Mouse (Mus musculus): ENCODE data around the gene Birc3. TPM values are rescaled to one million over a fixed set of nuclear protein-coding genes. Genes with fewer than 3 reads are reported as not detected.
"Not testable (repeated sequence)": the region's sequence is repeated elsewhere in the genome, so short reads cannot be mapped to it uniquely, and the experiment has no call there.

Gene Birc3
- polyA plus RNA-seq, 1 experiment from 2014 or later = 5.6 TPM

- WGBS = 61% methylated on average over 2 of the region's 2 CpGs
Observed at GRCm38 (mm10) chr9:7903262-7903661, 30.3 kb upstream of the Birc3 start.

GRCm38 (mm10) chr9:7902311-7902710 is 29.3 kb upstream of the Birc3 start:
- Histone ChIP-seq H3K4me3 (ENCODE audit: low read depth, low read length) (no peak overlapping the region), H3K4me2 (peak overlapping the region; percentile 18; the same call in 1 of the 2 replicates), H3K27me3 (ENCODE audit: insufficient read depth, low read length) (no peaks in the 10 kb centered on the region), H3K27ac (ENCODE audit: low read depth) (peak overlapping the region; percentile 71), H3K9ac (no peak overlapping the region), H3K36me3 (ENCODE audit: insufficient read depth) (no peaks in the 10 kb centered on the region), H3K9me3 (ENCODE audit: low read depth, low read length) (no peaks in the 10 kb centered on the region), H3K4me1 (ENCODE audit: insufficient read depth) (0 out of 2 replicates have a peak, but pooled peaks cover 5% of the 10 kb centered on the region)
- 18% methylated on average over 7 of the region's 7 CpGs for WGBS
- ATAC-seq (ENCODE audit: insufficient read depth) (peak; percentile 90), DNase-seq (peak; percentile 66)
- no peak for TF ChIP-seq CTCF (IDR thresholded peaks at IDR 0.05; ENCODE audit: low read depth)

More at GRCm38 (mm10) chr9:7903262-7903661, 30.3 kb upstream of the Birc3 start:
- no peaks in the 10 kb centered on the region for H3K9me3 ChIP-seq (ENCODE audit: low read depth, low read length)
- no peak for TF ChIP-seq CTCF (IDR thresholded peaks at IDR 0.05; ENCODE audit: low read depth)
- no peak overlapping the region for H3K4me2 ChIP-seq
- DNase-seq (no peak), ATAC-seq (ENCODE audit: insufficient read depth) (peak; percentile 13; the same call in 1 of the 2 replicates)
- no peak overlapping the region for H3K9ac ChIP-seq
- H3K4me1 ChIP-seq (ENCODE audit: insufficient read depth) = 0 out of 2 replicates have a peak, but pooled peaks cover 5% of the 10 kb centered on the region
- no peaks in the 10 kb centered on the region for H3K36me3 ChIP-seq (ENCODE audit: insufficient read depth)
- peak overlapping the region; percentile 71 for H3K27ac ChIP-seq (ENCODE audit: low read depth)
- no peaks in the 10 kb centered on the region for H3K27me3 ChIP-seq (ENCODE audit: insufficient read depth, low read length)
- no peak overlapping the region for H3K4me3 ChIP-seq (ENCODE audit: low read depth, low read length)

GRCm38 (mm10) chr9:7900965-7901364 is 28.0 kb upstream of the Birc3 start:
- Histone ChIP-seq H3K36me3 (ENCODE audit: insufficient read depth) (no peaks in the 10 kb centered on the region), H3K4me2 (no peak overlapping the region), H3K9ac (no peak overlapping the region), H3K9me3 (ENCODE audit: low read depth, low read length) (no peaks in the 10 kb centered on the region), H3K27ac (ENCODE audit: low read depth) (no peak overlapping the region), H3K27me3 (ENCODE audit: insufficient read depth, low read length) (no peaks in the 10 kb centered on the region), H3K4me3 (ENCODE audit: low read depth, low read length) (no peak overlapping the region), H3K4me1 (ENCODE audit: insufficient read depth) (0 out of 2 replicates have a peak, but pooled peaks cover 5% of the 10 kb centered on the region)
- no peak for DNase-seq
- 88% methylated on average over 8 of the region's 8 CpGs for WGBS
- TF ChIP-seq CTCF (IDR thresholded peaks at IDR 0.05; ENCODE audit: low read depth) = no peak
- ATAC-seq (ENCODE audit: insufficient read depth) = no peak

- no peak overlapping the region for H3K4me3 ChIP-seq (ENCODE audit: low read depth, low read length)
- H3K4me2 ChIP-seq = no peak overlapping the region
- H3K9me3 ChIP-seq (ENCODE audit: low read depth, low read length) = no peaks in the 10 kb centered on the region
- DNase-seq (peak; percentile 81), ATAC-seq (ENCODE audit: insufficient read depth) (peak; percentile 39; the same call in 1 of the 2 replicates)
- peak; percentile 86 for TF ChIP-seq CTCF (IDR thresholded peaks at IDR 0.05; ENCODE audit: low read depth)
- 2% methylated on average over 3 of the region's 3 CpGs for WGBS
- no peaks in the 10 kb centered on the region for H3K27me3 ChIP-seq (ENCODE audit: insufficient read depth, low read length)
- no peak overlapping the region for H3K9ac ChIP-seq
- H3K36me3 ChIP-seq (ENCODE audit: insufficient read depth) = no peaks in the 10 kb centered on the region
- no peak overlapping the region for H3K27ac ChIP-seq (ENCODE audit: low read depth)
- H3K4me1 ChIP-seq (ENCODE audit: insufficient read depth) = no peaks in the 10 kb centered on the region
Observed at GRCm38 (mm10) chr9:7897502-7897901, 24.5 kb upstream of the Birc3 start.

- H3K27ac ChIP-seq (ENCODE audit: low read depth); H3K36me3 ChIP-seq (ENCODE audit: insufficient read depth); DNase-seq; ATAC-seq (ENCODE audit: insufficient read depth); H3K9me3 ChIP-seq (ENCODE audit: low read depth, low read length); H3K4me1 ChIP-seq (ENCODE audit: insufficient read depth); H3K27me3 ChIP-seq (ENCODE audit: insufficient read depth, low read length); H3K4me3 ChIP-seq (ENCODE audit: low read depth, low read length); H3K9ac ChIP-seq; H3K4me2 ChIP-seq: not testable (repeated sequence)
- 90% methylated on average over 1 of the region's 1 CpGs for WGBS
Observed at GRCm38 (mm10) chr9:7891796-7892195, 18.8 kb upstream of the Birc3 start.

- ATAC-seq (ENCODE audit: insufficient read depth) (no peak), DNase-seq (no peak)
- no peak overlapping the region for H3K9ac ChIP-seq
- WGBS = 56% methylated on average over 1 of the region's 1 CpGs
- H3K27me3 ChIP-seq (ENCODE audit: insufficient read depth, low read length) = no peaks in the 10 kb centered on the region
- H3K4me1 ChIP-seq (ENCODE audit: insufficient read depth) = no peaks in the 10 kb centered on the region
- no peak overlapping the region for H3K4me3 ChIP-seq (ENCODE audit: low read depth, low read length)
- no peak overlapping the region for H3K27ac ChIP-seq (ENCODE audit: low read depth)
- H3K9me3 ChIP-seq (ENCODE audit: low read depth, low read length) = no peaks in the 10 kb centered on the region
- TF ChIP-seq CTCF (IDR thresholded peaks at IDR 0.05; ENCODE audit: low read depth) = no peak
- no peaks in the 10 kb centered on the region for H3K36me3 ChIP-seq (ENCODE audit: insufficient read depth)
- H3K4me2 ChIP-seq = no peak overlapping the region
Observed at GRCm38 (mm10) chr9:7891177-7891576, 18.2 kb upstream of the Birc3 start.

GRCm38 (mm10) chr9:7884346-7884745 is 11.4 kb upstream of the Birc3 start:
- TF ChIP-seq CTCF (IDR thresholded peaks at IDR 0.05; ENCODE audit: low read depth) = no peak
- no peaks in the 10 kb centered on the region for H3K36me3 ChIP-seq (ENCODE audit: insufficient read depth)

More at GRCm38 (mm10) chr9:7884346-7884745, 11.4 kb upstream of the Birc3 start:
- Histone ChIP-seq H3K4me1 (ENCODE audit: insufficient read depth) (no peaks in the 10 kb centered on the region), H3K4me3 (ENCODE audit: low read depth, low read length) (no peak overlapping the region), H3K9me3 (ENCODE audit: low read depth, low read length) (no peaks in the 10 kb centered on the region), H3K27me3 (ENCODE audit: insufficient read depth, low read length) (no peaks in the 10 kb centered on the region), H3K27ac (ENCODE audit: low read depth) (no peak overlapping the region), H3K9ac (no peak overlapping the region), H3K4me2 (no peak overlapping the region)
- ATAC-seq (ENCODE audit: insufficient read depth) = no peak
- DNase-seq = no peak
- 95% methylated on average over 3 of the region's 3 CpGs for WGBS
